Mouse (Mus musculus): ENCODE data around the gene Spock1.
"Not testable (repeated sequence)": the region's sequence is repeated elsewhere in the genome, so short reads cannot be mapped to it uniquely, and the experiment has no call there.

GRCm38 (mm10) chr13:57589338-57589914 lies 318.7 kb downstream of the Spock1 start:
- not testable (repeated sequence) for TF ChIP-seq CTCF (IDR thresholded peaks at IDR 0.05; ENCODE audit: extremely low read depth, insufficient read length, insufficient replicate concordance, low read depth, low read length); POLR2A (IDR thresholded peaks at IDR 0.05; ENCODE audit: low read depth, low read length)

All from small intestine, adult 2 months (tissue).